Mouse (Mus musculus) hematopoietic stem cell, adult 5-6 weeks (primary cell): Measurements from ENCODE around the gene Ifnl2. TPM values are rescaled to one million over a fixed set of nuclear protein-coding genes. Genes with fewer than 3 reads are reported as not detected.
"Not testable (repeated sequence)": the region's sequence is repeated elsewhere in the genome, so short reads cannot be mapped to it uniquely, and the experiment has no call there.

Experiments
- ATAC-seq, 2 experiments: fragments of 125-278 bp in 1 of 2; replicated peaks in 1 of 2; 2 replicates each; pipeline ENCODE4 v1.8.0; 2016 to 2017; ENCODE audit warnings: inconsistent platforms in 2 of 2, mild to moderate bottlenecking in 2 of 2, moderate number of reproducible peaks in 2 of 2, low read depth in 1 of 2, moderate TSS enrichment in 1 of 2; ENCODE audit not compliant: low FRiP score in 2 of 2, poor library complexity in 2 of 2, severe bottlenecking in 2 of 2, insufficient read depth in 1 of 2, low TSS enrichment in 1 of 2
- total RNA-seq: library from RNA; stranded (forward); fragments of 172-1452, 232-1000 nt; gene quantifications from 2 replicates; pipeline ENCODE4 v1.2.3, GENCODE M21; 2017

Ifnl2 gene
- total RNA-seq, result not detected in 2 replicates

- ATAC-seq, result not testable (repeated sequence)
Measured at GRCm38 (mm10) chr7:28510405-28510974, at the start of gene Ifnl2. TSS of gene Ifnl2 (minus strand) at chr7:28510455.

GRCm38 (mm10) chr7:28558486-28558885 lies 48.2 kb upstream of the Ifnl2 start:
- no peak for ATAC-seq

GRCm38 (mm10) chr7:28557708-28558107 lies 47.5 kb upstream of the Ifnl2 start:
- peak; percentile 73 to 74 for ATAC-seq

- ATAC-seq, result no peak
Measured at GRCm38 (mm10) chr7:28557069-28557468, 46.8 kb upstream of the Ifnl2 start.

GRCm38 (mm10) chr7:28555939-28556535 lies 45.8 kb upstream of the Ifnl2 start:
- ATAC-seq, result no peak

- ATAC-seq, result no peak
Measured at GRCm38 (mm10) chr7:28553076-28553475, 42.8 kb upstream of the Ifnl2 start.

- ATAC-seq, result peak; percentile 62 to 74
Measured at GRCm38 (mm10) chr7:28547628-28548027, 37.4 kb upstream of the Ifnl2 start.

GRCm38 (mm10) chr7:28547154-28547553 lies 36.9 kb upstream of the Ifnl2 start, which contains the start of gene Nccrp1:
TSS of gene Nccrp1 (minus strand) at chr7:28547254.
- no peak for ATAC-seq

- ATAC-seq, result no peak
Measured at GRCm38 (mm10) chr7:28546649-28547048, 36.4 kb upstream of the Ifnl2 start.

GRCm38 (mm10) chr7:28545891-28546210 lies 35.6 kb upstream of the Ifnl2 start:
- ATAC-seq, result no peak

GRCm38 (mm10) chr7:28545048-28545890 lies 35.0 kb upstream of the Ifnl2 start:
- peak in 1 of 2 experiments; percentile 23; a peak in 1 of 4 replicates for ATAC-seq

GRCm38 (mm10) chr7:28544051-28544601 lies 33.9 kb upstream of the Ifnl2 start:
- no peak for ATAC-seq

- no peak for ATAC-seq
Measured at GRCm38 (mm10) chr7:28540526-28540925, 30.3 kb upstream of the Ifnl2 start, which contains the start of gene Sycn. TSS of gene Sycn (plus strand) at chr7:28540885.

GRCm38 (mm10) chr7:28538886-28539285 lies 28.6 kb upstream of the Ifnl2 start:
- ATAC-seq, result not testable (repeated sequence)

- ATAC-seq, result no peak
Measured at GRCm38 (mm10) chr7:28532005-28532404, 21.8 kb upstream of the Ifnl2 start.

- ATAC-seq, result peak; percentile 93 to 96
Measured at GRCm38 (mm10) chr7:28527922-28528719, 17.9 kb upstream of the Ifnl2 start.

- ATAC-seq, result not testable (repeated sequence)
Measured at GRCm38 (mm10) chr7:28522536-28522935, 12.3 kb upstream of the Ifnl2 start, which contains the start of gene Ifnl3. TSS of gene Ifnl3 (plus strand) at chr7:28522836.
